Mouse (Mus musculus) cerebellum, postnatal 25 days (tissue): ENCODE measurements around the gene Olfr1392.
"Not testable (repeated sequence)": the region's sequence is repeated elsewhere in the genome, so short reads cannot be mapped to it uniquely, and the experiment has no call there.

Experiments used
- DNase-seq, 2 experiments: peaks; one replicate each; pipeline ENCODE4 v3.0.0; 2021; ENCODE audit warnings: mixed read lengths in 2 of 2

Olfr1392 gene

DNA sequence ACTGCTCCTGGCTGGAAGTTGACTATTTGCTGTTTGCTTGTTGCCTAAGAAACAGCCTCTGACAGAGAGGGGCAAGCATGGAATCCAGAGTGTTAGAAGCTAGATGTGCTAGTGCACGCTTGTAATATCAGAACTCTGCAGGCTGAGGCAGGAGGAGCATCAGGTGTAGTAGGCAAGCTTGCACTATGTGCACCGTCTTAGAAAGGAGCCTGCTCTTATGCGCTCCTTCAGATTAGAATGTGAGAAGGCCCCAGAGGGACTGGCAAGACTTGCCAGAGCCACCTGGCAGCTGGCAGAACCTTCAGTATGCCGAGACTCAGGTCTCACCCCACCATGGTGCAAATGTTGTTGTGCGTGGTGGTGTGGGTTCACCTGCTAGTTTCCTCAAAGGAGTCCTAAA, 33.0 kb upstream of the Olfr1392 start:
- DNase-seq = no peak

DNA sequence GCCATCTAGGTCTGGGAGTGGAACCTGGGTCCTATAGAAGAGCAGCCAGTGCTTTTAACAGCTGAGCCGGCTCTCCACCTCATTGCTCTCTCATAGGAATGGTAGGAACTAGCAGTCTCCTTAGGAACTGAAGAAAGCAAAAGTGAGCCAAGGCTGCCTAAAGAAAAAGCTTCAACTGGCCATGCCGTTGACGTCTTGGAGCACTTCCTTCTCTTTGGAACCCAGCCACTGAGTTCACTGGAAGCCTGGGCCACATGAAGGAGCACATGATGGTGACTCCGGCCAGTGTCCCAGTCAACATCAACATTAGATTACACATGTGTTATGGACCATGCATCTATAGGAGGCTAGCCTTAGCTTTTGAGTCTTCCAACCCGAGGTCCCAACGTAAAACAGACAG, 32.0 kb upstream of the Olfr1392 start:
- DNase-seq = no peak

DNA sequence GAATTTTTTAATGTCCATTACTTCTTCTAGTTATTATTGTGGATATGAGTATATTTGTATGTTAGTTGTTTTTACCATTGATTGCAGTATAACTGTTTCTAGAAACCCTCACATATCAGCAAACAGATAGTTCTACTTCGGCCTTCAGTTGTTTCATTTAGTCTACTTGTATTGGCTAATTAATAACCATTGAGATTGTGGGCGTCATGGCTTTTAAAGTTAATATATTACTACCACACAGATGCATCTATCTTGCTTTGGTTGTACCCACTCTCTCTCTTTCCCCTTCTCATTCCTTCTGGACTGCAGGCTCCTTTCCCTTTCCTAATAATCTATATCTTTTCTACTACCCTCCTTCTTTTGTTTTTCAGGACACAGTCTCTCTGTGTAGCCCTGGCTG, 25.8 kb upstream of the Olfr1392 start:
- DNase-seq = no peak

- no peak for DNase-seq
These were observed 25.3 kb upstream of the Olfr1392 start for GRCm38 (mm10) chr11:49259829-49260228.

DNA sequence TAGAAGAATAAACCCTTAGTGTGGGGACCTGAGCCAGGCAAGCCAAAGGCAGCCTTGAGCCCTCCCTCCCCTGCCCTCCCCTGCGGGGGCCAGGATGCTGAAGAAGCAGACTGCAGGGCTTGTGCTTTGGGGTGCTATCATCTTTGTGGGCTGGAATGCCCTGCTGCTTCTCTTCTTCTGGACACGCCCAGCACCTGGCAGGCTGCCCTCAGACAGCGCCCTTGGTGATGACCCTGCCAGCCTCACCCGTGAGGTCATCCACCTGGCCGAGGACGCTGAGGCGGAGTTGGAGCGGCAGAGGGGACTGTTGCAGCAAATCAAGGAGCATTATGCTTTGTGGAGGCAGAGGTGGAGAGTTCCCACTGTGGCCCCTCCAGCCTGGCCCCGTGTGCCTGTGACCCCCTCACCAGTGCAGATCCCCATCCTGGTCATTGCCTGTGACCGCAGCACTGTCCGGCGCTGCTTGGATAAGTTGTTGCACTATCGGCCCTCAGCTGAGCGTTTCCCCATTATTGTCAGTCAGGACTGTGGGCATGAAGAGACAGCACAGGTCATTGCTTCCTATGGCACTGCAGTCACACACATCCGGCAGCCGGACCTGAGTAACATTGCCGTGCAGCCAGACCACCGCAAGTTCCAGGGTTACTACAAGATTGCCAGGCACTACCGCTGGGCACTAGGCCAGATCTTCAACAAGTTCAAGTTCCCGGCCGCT, 24.3 kb upstream of the Olfr1392 start:
- no peak for DNase-seq

- no peak for DNase-seq
These were observed 23.7 kb upstream of the Olfr1392 start for GRCm38 (mm10) chr11:49261313-49261855.

- DNase-seq = no peak
These were observed 22.8 kb upstream of the Olfr1392 start for GRCm38 (mm10) chr11:49262286-49262685.

GRCm38 (mm10) chr11:49263149-49263548, 21.9 kb upstream of the Olfr1392 start:
- DNase-seq = no peak

DNA sequence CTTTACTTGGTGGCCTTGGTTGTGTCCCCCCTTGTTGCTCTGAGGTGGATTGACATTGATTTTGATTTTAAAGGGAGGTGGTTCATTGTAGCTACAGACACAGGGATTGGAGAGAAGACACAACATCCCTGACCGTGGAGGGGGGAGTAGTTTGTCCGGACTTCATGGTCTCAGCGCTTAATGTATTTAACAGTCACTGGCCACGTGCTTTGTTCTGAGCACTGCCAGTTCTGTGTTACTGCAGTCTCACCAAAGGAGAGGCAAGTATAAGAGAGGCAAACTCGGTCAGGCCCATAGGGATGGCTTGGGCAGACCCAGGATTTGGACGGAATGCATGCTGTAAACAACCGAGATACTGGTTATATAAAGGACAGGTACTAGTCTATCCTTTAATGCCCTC, 21.0 kb upstream of the Olfr1392 start:
- no peak for DNase-seq

DNA sequence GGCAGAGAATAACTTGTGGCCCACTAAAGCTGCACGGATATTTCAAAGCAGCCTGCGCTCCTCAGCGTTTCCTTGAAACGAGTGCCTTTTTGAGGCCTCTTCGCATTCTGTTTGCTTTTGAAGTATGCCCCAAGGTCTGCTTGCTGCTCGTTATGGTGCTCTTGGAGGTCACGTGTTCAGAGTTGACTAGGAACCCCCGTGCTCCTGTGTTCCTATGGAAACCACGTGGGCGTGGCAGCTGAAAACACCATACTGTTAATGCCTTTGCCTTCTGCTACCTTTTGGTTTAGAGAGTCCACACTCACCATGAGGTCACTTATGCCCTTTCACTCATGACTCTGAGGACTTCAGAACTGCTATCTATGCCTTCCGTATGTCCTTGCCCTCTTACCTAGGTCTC, 20.5 kb upstream of the Olfr1392 start:
- DNase-seq = no peak

GRCm38 (mm10) chr11:49265101-49265500, 20.0 kb upstream of the Olfr1392 start:
- peak; percentile 25 to 51 for DNase-seq

GRCm38 (mm10) chr11:49266671-49267070, 18.4 kb upstream of the Olfr1392 start:
- DNase-seq = no peak

DNA sequence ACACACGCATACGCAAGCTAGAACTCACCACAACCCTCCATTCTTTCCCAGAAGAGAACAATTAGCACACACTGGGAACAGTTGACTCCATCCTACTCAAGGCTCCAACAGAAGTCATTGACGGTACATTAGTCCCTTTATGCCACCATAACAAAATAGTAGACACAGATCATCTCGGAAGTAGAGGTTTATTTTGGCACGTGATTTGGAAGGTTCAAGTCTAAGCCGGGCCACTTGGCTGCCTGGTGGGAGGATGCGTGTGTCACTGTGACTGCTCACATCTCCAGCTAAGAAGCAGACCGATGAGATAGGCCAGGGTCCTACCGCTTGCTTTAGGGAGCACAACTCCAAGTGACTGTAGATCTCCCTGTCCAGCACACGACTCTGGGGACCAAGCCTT, 17.8 kb upstream of the Olfr1392 start:
- DNase-seq = no peak

DNA sequence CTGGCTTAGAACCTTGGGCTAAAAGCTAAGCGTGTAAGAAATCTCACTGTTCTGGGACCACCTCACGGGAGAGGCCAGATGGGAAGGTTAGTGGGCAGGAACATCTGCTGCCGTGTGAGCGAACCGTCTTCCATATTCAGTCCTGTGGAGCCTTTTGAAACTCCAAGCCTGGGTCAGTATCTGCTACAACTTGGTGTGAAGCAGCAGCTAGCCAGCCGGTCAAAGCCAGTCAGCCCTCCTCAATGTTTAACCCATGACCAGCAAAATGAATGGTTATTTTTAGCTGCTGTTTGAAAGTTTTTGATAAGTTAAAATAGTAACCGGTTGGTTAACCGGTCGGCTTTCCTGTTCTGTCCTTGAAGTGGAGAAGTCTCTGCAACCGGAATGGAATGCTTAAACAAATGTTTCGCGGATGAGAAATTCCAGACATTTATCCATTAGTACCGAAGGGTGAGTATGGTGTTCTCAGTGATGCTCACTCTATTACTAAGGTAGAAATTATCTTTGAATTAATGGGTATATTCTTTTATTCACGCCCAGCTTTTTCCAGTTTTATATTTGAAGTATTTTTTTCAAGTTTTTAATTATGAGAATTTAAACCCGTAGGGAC, 17.0 kb upstream of the Olfr1392 start:
- no peak for DNase-seq

GRCm38 (mm10) chr11:49269761-49270160, 15.3 kb upstream of the Olfr1392 start:
- no peak for DNase-seq

DNA sequence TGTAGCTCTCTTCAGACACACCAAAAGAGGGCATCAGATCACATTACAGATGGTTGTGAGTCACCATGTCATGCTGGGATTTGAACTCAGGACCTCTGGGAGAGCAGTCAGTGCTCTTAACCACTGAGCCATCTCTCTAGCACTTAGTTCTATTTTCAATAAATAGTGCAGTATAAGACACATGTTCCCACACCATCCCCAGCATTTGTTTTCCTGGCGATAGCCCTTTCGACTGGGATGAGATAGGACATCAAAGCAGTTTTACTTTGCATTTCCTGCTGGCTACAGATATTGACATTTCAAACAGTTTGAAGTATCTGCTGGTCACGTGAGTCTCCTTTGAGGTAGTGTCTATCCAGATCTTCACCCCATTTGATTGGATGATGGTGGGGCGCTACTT, 14.7 kb upstream of the Olfr1392 start:
- no peak for DNase-seq

DNA sequence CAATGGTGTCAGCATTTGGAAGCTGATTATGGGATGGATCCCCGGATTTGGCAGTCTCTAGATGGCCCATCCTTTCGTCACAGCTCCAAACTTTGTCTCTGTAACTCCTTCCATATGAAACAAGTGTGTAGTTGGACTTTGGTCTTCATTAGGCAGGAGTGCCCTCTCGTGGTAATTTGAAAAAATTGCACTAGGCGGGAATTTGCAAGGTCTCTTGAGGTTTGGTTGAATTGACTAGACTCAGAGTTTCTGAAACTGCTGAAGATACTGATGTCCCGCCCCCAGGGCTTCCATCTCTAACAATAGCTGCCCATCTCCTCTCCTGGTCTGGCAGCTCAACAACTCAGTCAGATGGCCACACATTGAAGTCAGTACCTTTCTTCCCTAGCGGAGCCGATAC, 13.7 kb upstream of the Olfr1392 start:
- DNase-seq = peak; percentile 23 to 52

DNA sequence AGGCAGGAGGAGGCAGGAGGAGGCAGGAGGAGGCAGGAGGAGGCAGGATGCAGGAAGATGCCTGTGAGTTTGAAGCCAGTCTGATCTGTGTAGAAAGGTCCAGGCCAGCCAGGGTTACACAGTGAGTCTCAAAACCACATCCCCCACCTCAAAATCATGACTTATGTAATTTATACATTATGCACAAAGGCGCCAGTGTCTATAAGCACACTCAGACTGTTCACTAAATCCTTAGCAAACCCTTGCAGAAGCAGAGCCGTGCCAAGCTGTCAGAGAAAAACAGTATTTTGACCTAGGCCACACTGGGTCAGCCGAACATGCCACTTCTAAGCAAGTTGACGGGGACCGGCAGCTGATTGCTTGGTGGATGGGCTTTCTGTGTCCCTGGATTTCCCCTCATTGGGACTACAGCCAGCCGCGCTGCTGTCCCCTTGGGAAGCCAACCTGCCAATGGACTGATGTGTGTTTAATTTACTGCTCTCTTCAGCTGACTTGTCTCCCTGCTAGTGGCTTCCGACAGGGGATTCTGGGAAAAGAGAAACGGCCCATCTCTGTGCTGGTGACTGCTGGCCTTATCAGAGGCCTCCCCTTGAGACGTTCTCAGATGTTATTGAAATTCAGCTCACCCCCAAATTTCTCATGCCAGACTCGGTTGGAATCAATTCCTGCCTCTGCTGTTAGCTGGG, 11.1 kb upstream of the Olfr1392 start:
- no peak for DNase-seq

DNA sequence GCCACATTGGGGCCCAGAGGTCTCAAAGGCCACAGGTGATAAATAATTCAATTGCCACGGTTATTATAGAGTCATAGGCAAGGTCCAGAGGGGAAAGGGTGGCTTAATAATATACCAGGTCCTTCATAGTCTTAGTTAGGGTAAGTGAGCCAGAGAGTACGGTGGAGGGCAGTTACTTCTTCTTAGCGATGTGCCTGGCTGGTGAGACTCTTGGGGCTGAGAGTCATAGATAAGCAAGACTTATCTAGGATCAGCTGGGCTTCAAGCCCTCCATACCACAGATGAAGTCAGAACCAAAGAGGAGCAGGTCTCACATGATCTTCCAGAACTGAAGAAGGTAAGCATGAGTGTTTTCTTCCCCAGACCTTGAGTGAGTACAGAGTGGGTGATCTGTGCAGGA, 6.9 kb upstream of the Olfr1392 start, which contains the start of gene Olfr1393:
TSS of gene Olfr1393 (plus strand) at position 83 of the 400 bp plus-strand sequence.
- no peak for DNase-seq

GRCm38 (mm10) chr11:49287251-49287650, 2.2 kb downstream of the Olfr1392 start:
- no peak for DNase-seq

DNA sequence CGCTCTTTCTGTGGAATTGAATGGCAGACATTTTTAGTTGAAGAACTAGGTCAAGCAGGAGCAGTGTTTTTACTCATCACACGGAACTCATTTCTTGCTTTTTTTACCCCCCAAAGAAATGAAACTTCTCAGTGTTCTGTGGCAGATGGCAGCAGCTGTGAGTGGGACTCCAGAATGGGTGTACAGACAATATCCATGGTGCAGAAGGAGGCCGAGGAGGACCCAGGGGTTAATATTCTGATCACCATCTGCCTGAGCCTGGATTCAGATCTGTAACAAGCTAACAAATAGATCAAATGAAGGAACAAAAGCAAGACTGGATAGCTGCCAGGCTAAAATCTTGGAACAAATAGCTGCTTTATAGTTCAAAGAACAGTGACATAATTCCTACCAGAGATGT, 7.7 kb downstream of the Olfr1392 start:
- no peak for DNase-seq

DNA sequence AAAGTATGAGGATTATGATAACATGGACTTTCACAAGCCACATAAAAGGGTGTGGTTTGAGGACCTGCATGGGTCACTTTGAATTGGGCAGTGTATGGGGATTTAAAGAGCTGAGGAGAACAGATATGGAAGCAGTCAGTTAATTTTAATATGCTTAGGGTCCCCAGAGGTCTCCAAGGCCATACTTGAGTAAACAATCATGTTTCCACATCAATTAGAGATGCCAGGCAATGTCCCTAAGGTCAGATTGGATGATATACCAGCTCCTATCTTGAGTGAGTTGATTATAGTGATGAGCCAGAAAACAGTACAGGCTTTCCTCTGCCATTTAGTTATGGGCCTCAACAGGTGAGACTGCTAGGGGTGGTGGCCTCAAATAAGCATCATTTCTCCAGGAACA, 19.4 kb downstream of the Olfr1392 start, which contains the start of gene Olfr10:
TSS of gene Olfr10 (plus strand) at position 301 of the 400 bp plus-strand sequence.
- DNase-seq = no peak

GRCm38 (mm10) chr11:49308547-49308946, 23.5 kb downstream of the Olfr1392 start:
- not testable (repeated sequence) for DNase-seq

- DNase-seq = no peak
These were observed 37.4 kb downstream of the Olfr1392 start, which contains the start of gene Olfr1391 for GRCm38 (mm10) chr11:49322442-49322841. Gene Olfr1391, plus strand, starts transcription at chr11:49322742.
